Mouse (Mus musculus) left cerebral cortex, adult 8-10 months (tissue): ENCODE data around the gene Gm11565. TPM values are rescaled to one million over a fixed set of nuclear protein-coding genes. Genes with fewer than 3 reads are reported as not detected.
"Not testable (repeated sequence)": the region's sequence is repeated elsewhere in the genome, so short reads cannot be mapped to it uniquely, and the experiment has no call there.

Experiments
- DNase-seq, 2 experiments: peaks; one replicate each; pipeline ENCODE4 v3.0.0; 2022; ENCODE audit warnings: low spot score in 2 of 2
- total RNA-seq, 4 experiments: library from RNA; stranded (reverse); gene quantifications; 2 replicates each; pipeline ENCODE4 v1.2.4; 2022

Gene Gm11565
- not detected for total RNA-seq

DNA sequence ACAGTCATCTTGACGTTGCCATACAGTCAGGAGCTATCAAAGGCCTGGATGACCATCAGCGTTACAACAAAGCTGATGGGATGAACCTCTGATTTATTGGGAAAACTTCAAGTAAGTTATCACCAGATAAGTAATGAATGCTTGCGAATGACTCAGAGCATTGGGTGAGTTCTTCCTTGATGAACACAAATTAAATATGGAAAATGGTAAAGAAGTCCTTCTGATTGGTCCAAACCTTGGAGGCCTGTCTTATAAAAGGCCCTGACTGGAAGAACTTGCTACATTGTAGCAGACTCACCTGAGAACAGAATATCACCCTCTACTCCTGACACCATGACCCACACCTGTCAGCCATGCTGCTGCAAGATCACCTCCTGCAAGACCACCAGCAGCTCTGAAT lies at the start of gene Gm11565:
Gene Gm11565, plus strand, starts transcription at position 301 of the 400 bp plus-strand sequence.
- no peak for DNase-seq

DNA sequence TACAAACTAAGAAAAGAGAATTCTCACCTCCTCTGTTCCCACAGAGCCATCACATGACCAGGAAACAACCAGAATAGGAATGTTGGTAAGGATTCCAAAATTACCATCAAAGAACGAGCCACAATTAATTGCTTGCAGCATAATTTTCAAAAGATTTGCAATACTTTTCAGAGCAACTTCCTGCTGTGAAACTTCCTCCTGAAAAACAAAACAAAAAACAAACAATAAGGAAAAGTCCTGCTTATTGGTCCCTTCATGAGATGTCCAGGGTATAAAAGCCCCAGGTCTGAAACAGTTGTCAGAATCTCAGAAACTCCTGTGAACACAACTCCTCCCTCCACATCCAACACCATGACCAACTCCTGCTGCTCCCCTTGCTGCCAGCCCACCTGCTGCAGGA lies 41.5 kb upstream of the Gm11565 start, which contains the start of gene Krtap9-1:
Gene Krtap9-1, plus strand, starts transcription at position 301 of the 400 bp plus-strand sequence.
- not testable (repeated sequence) for DNase-seq

DNA sequence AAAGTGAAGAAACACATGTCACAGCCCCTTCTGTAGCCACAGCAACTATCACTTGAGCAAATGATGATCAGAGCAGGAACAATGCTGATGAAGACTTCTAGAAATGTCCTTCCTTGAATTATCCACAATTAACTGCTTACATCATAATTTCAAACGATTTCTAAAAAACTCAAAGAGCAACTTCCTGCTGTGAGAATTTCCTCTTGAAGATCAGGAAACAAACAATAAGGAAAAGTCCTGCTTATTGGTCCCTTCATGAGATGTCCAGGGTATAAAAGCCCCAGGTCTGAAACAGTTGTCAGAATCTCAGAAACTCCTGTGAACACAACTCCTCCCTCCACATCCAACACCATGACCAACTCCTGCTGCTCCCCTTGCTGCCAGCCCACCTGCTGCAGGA lies 35.7 kb upstream of the Gm11565 start, which contains the start of gene Gm11567:
Gene Gm11567, plus strand, starts transcription at position 301 of the 400 bp plus-strand sequence.
- not testable (repeated sequence) for DNase-seq

DNA sequence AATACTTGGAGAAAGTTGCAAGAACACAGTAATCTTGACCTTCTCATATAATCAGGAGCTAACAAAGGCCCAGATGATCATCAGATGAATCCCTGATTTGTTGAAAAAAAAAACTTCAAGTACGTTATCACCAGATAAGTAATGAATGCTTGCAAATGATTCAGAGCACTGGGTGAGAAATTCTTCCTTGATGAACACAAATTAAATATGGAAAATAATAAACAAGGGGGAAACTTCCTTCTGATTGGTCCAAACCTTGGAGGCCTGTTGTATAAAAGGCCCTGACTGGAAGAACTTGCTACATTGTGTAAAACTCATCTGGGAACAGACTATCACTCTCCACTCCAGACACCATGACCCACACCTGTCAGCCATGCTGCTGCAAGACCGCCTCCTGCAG lies 6.9 kb upstream of the Gm11565 start, which contains the start of gene Krtap31-1:
Gene Krtap31-1, plus strand, starts transcription at position 301 of the 400 bp plus-strand sequence.
- no peak for DNase-seq

DNA sequence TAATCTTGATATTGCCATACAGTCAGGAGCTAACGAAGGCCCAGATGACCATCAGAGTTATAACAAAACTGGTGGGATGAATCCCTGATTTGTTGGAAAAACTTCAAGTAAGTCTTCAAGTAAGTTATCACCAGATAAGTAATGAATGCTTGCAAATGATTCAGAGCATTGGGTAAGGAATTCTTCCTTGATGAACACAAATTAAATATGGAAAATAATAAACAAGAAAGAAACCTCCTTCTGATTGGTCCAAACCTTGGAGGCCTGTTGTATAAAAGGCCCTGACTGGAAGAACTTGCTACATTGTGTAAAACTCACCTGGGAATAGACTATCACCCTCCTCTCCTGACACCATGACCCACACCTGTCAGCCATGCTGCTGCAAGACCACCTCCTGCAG lies 21.4 kb downstream of the Gm11565 start, which contains the start of gene Krtap31-2:
Gene Krtap31-2, plus strand, starts transcription at position 301 of the 400 bp plus-strand sequence.
- DNase-seq = no peak

DNA sequence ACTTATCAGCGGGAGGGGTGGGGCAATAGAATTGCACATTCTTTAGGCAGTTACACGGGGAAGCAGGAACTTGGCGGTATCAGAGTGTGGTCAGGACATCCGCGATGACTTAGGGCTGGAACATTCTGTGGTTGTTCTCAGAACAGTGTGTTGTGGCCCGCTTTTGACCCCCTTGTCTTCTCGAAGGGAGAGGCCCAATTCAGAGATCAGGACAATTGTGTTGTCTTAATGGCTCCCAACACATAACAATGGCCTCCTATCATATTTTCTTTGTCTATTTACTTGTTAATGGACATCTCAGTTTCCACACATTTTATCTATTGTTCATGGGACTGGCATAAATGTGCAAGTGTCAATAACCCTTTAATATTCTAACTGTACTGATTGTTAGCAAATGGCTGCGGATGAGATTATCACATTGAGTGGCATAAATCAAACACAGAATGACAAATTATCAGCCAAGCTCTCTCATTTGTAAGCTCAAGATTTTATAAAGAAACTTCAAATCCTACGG lies 23.3 kb downstream of the Gm11565 start:
- DNase-seq = no peak

DNA sequence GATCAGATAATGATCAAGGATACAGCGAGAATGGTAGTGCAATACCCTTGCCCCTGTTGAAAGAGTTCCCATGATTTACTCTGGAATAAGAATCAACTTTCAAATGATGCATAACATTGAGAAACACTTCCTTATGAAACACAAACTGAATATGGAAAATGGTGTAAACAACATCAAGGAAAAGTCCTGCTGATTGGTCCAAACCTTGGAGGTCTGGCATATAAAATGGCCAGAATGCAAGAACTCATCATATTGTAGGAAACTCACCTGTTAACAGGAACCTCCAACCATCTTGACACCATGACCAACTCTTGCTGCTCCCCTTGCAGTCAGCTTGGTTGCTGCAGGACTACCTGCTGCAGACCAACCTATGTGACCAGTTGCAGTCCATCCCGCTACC lies 33.6 kb downstream of the Gm11565 start, which contains the start of gene Krtap9-5:
Gene Krtap9-5, plus strand, starts transcription at position 301 of the 400 bp plus-strand sequence.
- no peak for DNase-seq

DNA sequence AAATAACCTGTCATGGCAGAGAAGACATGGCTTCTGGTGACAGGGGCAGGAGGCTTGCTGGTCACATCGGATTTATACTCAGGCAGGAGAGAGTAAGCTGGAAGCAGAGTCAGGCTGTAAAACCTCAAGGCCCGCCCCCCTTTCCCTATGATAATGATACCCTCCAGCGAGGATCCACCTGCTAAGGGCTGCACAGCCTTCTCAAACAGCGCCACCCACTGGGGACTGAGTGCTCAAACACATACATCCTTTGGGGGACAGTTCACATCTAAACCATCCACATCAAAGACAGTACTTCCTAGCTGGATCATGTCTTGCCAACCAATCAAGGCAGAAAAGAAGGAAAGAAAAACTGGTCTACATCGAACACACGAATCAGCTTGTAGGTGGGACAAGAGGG lies 49.7 kb downstream of the Gm11565 start:
- no peak for DNase-seq

Other genes with a start within 250 kb of the Gm11565 start
- not detected for gene Krtap4-6, start 248.8 kb upstream of the Gm11565 start, total RNA-seq
- gene Gm14190, start 224.0 kb upstream of the Gm11565 start, total RNA-seq = not detected
- not detected for gene Gm14180, start 180.5 kb upstream of the Gm11565 start, total RNA-seq
- not detected for gene Gm11595, start 141.8 kb upstream of the Gm11565 start, total RNA-seq
- not detected for gene Krtap4-8, start 134.0 kb upstream of the Gm11565 start, total RNA-seq
- gene Krtap4-9, start 129.6 kb upstream of the Gm11565 start, total RNA-seq = not detected
- not detected for gene Gm11596, start 121.3 kb upstream of the Gm11565 start, total RNA-seq
- not detected for gene Gm11569, start 115.8 kb upstream of the Gm11565 start, total RNA-seq
- gene Gm11554, start 110.3 kb upstream of the Gm11565 start, total RNA-seq = not detected
- gene Krtap4-13, start 104.9 kb upstream of the Gm11565 start, total RNA-seq = not detected
- not detected for gene Gm11564, start 99.1 kb upstream of the Gm11565 start, total RNA-seq
- gene 2300003K06Rik, start 76.7 kb upstream of the Gm11565 start, total RNA-seq = not detected
- not detected for gene Krtap4-16, start 63.1 kb upstream of the Gm11565 start, total RNA-seq
- not detected for gene Gm11568, start 56.8 kb upstream of the Gm11565 start, total RNA-seq
- not detected for gene Gm11559, start 50.3 kb upstream of the Gm11565 start, total RNA-seq
- gene Krtap9-1, start 41.4 kb upstream of the Gm11565 start, total RNA-seq = not detected
- gene Gm11567, start 35.6 kb upstream of the Gm11565 start, total RNA-seq = not detected
- not detected for gene Krtap31-1, start 6.8 kb upstream of the Gm11565 start, total RNA-seq
- not detected for gene Krtap31-2, start 21.5 kb downstream of the Gm11565 start, total RNA-seq
- not detected for gene Krtap9-5, start 33.7 kb downstream of the Gm11565 start, total RNA-seq
- gene Krtap29-1, start 64.3 kb downstream of the Gm11565 start, total RNA-seq = not detected
- not detected for gene Krtap16-1, start 71.8 kb downstream of the Gm11565 start, total RNA-seq
- gene Krtap17-1, start 79.2 kb downstream of the Gm11565 start, total RNA-seq = not detected
- gene Krt33a, start 101.5 kb downstream of the Gm11565 start, total RNA-seq = not detected
- not detected for gene Krt33b, start 115.1 kb downstream of the Gm11565 start, total RNA-seq
- gene Krt34, start 126.8 kb downstream of the Gm11565 start, total RNA-seq = not detected
- not detected for gene Krt31, start 135.8 kb downstream of the Gm11565 start, total RNA-seq
- not detected for gene Krt32, start 173.5 kb downstream of the Gm11565 start, total RNA-seq
- not detected for gene Krt35, start 181.5 kb downstream of the Gm11565 start, total RNA-seq
- not detected for gene Krt36, start 190.9 kb downstream of the Gm11565 start, total RNA-seq
- gene Krt13, start 206.8 kb downstream of the Gm11565 start, total RNA-seq = not detected
- gene Krt15, start 221.2 kb downstream of the Gm11565 start, total RNA-seq = not detected
- not detected for gene Krt19, start 233.9 kb downstream of the Gm11565 start, total RNA-seq